Mouse (Mus musculus): ENCODE data around the gene Zfp414.
A peak's percentile ranks its signal among the peaks of the same experiment; 100 is the strongest.
"Not testable (repeated sequence)": the region's sequence is repeated elsewhere in the genome, so short reads cannot be mapped to it uniquely, and the experiment has no call there.

Gene Zfp414

GRCm38 (mm10) chr17:33628621-33629486, at the start of gene Zfp414:
Zfp414 (plus strand) TSS chr17:33629090.
- DNase-seq (ENCODE audit: extremely low spot score, low spot score): peak; percentile 90

- DNase-seq (ENCODE audit: extremely low spot score, low spot score): no peak
Observed at GRCm38 (mm10) chr17:33584061-33584460, 44.8 kb upstream of the Zfp414 start.

GRCm38 (mm10) chr17:33586011-33586410, 42.9 kb upstream of the Zfp414 start:
- DNase-seq (ENCODE audit: extremely low spot score, low spot score): no peak

GRCm38 (mm10) chr17:33597271-33597670, 31.6 kb upstream of the Zfp414 start:
- DNase-seq (ENCODE audit: extremely low spot score, low spot score): no peak

- DNase-seq (ENCODE audit: extremely low spot score, low spot score): no peak
Observed at GRCm38 (mm10) chr17:33598506-33598905, 30.4 kb upstream of the Zfp414 start.

GRCm38 (mm10) chr17:33599836-33600475, 28.9 kb upstream of the Zfp414 start:
- DNase-seq (ENCODE audit: extremely low spot score, low spot score): no peak

- no peak for DNase-seq (ENCODE audit: extremely low spot score, low spot score)
Observed at GRCm38 (mm10) chr17:33600831-33601230, 28.1 kb upstream of the Zfp414 start.

- no peak for DNase-seq (ENCODE audit: extremely low spot score, low spot score)
Observed at GRCm38 (mm10) chr17:33601947-33602346, 26.9 kb upstream of the Zfp414 start.

- DNase-seq (ENCODE audit: extremely low spot score, low spot score): no peak
Observed at GRCm38 (mm10) chr17:33607273-33607672, 21.6 kb upstream of the Zfp414 start.

GRCm38 (mm10) chr17:33610548-33610947, 18.3 kb upstream of the Zfp414 start:
- no peak for DNase-seq (ENCODE audit: extremely low spot score, low spot score)

- not testable (repeated sequence) for DNase-seq (ENCODE audit: extremely low spot score, low spot score)
Observed at GRCm38 (mm10) chr17:33613726-33614125, 15.2 kb upstream of the Zfp414 start.

- DNase-seq (ENCODE audit: extremely low spot score, low spot score): no peak
Observed at GRCm38 (mm10) chr17:33627281-33627680, 1.6 kb upstream of the Zfp414 start.

GRCm38 (mm10) chr17:33629487-33630125, 716 bp downstream of the Zfp414 start:
- DNase-seq (ENCODE audit: extremely low spot score, low spot score): no peak

- no peak for DNase-seq (ENCODE audit: extremely low spot score, low spot score)
Observed at GRCm38 (mm10) chr17:33630171-33630895, 1.4 kb downstream of the Zfp414 start.

- DNase-seq (ENCODE audit: extremely low spot score, low spot score): no peak
Observed at GRCm38 (mm10) chr17:33631236-33631635, 2.3 kb downstream of the Zfp414 start.

- DNase-seq (ENCODE audit: extremely low spot score, low spot score): no peak
Observed at GRCm38 (mm10) chr17:33631796-33632195, 2.9 kb downstream of the Zfp414 start.

GRCm38 (mm10) chr17:33637038-33637437, 8.1 kb downstream of the Zfp414 start:
- no peak for DNase-seq (ENCODE audit: extremely low spot score, low spot score)

- DNase-seq (ENCODE audit: extremely low spot score, low spot score): no peak
Observed at GRCm38 (mm10) chr17:33637516-33638276, 8.8 kb downstream of the Zfp414 start, which contains the start of gene Pram1. Pram1 (plus strand) TSS chr17:33638056.

GRCm38 (mm10) chr17:33639743-33640142, 10.9 kb downstream of the Zfp414 start:
- DNase-seq (ENCODE audit: extremely low spot score, low spot score): no peak

GRCm38 (mm10) chr17:33644068-33644467, 15.2 kb downstream of the Zfp414 start:
- no peak for DNase-seq (ENCODE audit: extremely low spot score, low spot score)

GRCm38 (mm10) chr17:33645073-33645472, 16.2 kb downstream of the Zfp414 start:
- DNase-seq (ENCODE audit: extremely low spot score, low spot score): no peak
